Mouse (Mus musculus): ENCODE data around the gene Lhpp.

The Lhpp gene

DNA sequence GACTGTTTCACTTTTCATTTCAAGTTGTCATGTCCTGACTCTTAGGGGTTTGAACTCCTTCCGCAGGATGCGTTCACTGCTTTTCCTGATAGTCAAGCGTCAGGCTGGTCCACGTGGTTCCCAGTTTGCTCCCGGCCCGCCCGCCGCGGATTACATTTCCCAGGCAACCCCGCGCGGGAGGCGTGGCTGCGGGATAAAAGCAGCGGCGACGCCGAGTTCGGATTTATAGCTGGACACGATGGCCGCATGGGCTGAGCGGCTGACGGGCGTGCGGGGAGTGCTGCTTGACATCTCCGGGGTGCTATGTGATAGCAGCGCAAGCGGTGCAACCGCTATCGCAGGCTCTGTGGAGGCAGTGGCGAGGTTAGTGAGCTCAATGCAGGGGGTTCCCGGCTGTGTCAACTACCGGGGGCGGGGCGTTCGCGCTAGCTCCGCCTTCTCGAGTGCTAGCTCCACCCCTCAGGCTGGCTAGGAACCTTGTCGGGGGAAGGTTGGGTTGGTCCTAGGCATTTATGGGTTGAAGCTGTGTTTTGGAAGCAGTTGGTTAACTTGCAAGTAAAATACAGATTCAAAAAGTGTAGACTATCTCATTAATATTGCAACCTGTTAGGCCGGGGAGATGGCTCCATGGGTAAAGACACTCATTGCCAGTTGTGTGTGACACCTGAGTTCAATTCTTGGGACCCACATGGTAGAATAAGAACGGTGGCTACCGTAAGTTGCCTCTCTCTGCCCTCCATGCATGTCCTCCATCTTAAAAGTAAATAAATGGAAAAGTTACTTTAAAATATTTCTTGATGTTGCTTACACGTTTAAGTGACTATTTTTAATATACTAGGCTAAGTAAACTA lies at the start of gene Lhpp:
Gene Lhpp (plus strand): TSS at position 171 of the 851 bp plus-strand sequence.
- DNase-seq (ENCODE audit: low read depth, low spot score), result peak; percentile 94

- DNase-seq (ENCODE audit: low read depth, low spot score), result no peak
Measured at GRCm38 (mm10) chr7:132565831-132566230, 44.6 kb upstream of the Lhpp start.

GRCm38 (mm10) chr7:132568817-132569216 lies 41.6 kb upstream of the Lhpp start:
- no peak for DNase-seq (ENCODE audit: low read depth, low spot score)

GRCm38 (mm10) chr7:132570071-132570470 lies 40.4 kb upstream of the Lhpp start:
- DNase-seq (ENCODE audit: low read depth, low spot score), result no peak

GRCm38 (mm10) chr7:132571481-132571880 lies 39.0 kb upstream of the Lhpp start:
- no peak for DNase-seq (ENCODE audit: low read depth, low spot score)

DNA sequence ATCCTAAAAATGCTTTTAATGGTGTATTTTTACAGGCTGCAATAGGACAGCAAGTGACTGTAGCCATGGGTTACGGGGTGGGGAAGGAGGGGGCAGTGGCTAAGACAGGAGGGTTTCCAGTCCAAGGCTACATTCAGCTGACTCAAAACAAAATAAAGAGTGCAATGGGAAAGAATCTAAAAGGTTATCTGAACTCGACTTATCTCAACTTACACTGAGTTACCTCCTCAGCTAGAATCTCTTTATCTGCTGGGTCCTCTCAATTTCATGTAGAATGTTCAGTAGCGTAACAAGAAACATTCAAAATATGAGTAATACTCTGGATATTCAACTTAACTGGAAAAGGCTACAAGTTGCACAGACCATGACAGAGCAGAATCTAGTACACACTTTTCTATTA lies 37.7 kb upstream of the Lhpp start:
- no peak for DNase-seq (ENCODE audit: low read depth, low spot score)

DNA sequence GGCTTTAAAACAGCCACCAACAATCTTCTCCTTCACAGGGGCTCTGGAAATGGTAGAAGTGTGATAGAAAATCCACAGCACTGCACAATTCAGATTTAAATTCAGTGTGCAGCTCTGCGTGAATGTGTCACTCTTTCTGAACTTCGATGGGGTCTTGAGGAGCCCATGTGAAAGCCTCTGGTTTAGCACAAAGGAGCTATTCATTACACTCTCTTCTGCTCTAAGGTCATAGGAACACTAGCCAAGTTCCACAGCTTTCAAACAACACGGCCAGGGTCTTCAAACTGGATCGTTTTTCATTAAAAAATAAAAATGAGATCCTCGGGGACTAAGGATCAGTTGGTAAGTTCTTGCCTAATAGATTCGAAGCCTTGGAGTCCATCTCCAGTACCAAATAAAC lies 37.2 kb upstream of the Lhpp start:
- DNase-seq (ENCODE audit: low read depth, low spot score), result no peak

DNA sequence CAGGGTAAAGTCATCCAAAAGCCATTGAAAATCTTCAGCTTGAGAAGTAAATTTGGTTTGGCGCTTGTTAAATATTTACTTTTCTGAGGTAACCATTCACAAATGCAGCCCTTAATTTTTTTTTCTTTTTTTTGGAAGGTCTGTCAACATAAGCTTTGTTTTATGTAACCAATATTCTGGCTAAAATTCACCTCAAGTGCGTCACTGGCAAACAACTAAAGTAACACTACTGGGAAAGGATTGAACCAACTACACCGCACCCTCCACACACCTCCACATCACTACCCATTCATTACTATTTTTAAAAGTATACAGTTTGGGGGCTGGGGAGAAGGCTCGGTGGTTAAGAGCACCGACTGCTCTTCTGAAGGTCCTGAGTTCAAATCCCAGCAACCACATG lies 35.8 kb upstream of the Lhpp start:
- DNase-seq (ENCODE audit: low read depth, low spot score), result no peak

GRCm38 (mm10) chr7:132575623-132576022 lies 34.8 kb upstream of the Lhpp start:
- peak; percentile 95 for DNase-seq (ENCODE audit: low read depth, low spot score)

DNA sequence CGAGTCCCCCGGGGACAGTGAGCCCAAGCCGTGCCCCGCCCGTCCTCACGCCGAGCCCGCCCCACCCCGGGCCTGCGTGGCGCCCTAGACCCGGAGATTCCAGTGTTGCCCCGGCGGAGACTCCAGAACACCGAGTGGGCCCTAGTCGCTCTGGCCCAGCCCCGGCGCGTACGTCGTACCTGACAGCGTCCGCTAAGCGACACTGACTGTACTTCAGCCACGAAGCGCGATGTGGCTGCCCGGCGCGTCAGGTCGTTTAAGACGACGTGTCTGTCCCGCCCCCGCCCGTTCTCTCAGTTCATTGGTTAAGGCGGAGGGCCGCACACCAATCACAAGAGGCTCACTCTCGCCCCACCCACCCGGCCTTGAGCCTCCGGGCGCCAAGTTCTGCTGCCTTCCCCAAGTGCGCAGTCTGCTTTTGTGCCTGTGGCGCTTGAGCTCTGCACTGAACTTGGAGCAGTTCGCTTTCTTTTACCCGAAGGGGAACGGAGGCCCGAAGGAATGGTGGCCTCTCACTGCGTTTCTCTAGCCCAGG lies 34.3 kb upstream of the Lhpp start, which contains the start of gene Oat:
Gene Oat (minus strand): TSS at position 283 of the 535 bp plus-strand sequence.
- peak; percentile 99 for DNase-seq (ENCODE audit: low read depth, low spot score)

DNA sequence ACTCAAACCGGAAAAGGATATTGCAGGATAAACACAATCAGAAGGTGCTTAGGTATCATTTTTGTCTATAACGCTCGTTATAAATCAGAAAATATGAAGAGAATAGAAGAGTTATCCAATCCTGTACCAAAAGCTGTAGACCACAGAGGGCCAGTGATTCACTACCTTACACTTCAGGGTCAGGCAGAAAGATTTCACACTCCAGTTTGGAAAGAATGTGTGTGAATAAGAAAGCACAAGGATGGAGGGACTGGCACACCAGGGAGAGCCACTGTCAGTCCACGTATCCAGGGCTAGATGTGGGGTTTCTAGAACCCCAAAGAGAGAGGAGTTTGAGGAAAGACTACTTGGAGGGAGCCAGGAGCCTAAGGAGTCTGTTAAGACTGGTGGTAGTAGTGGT lies 33.5 kb upstream of the Lhpp start:
- DNase-seq (ENCODE audit: low read depth, low spot score), result no peak

DNA sequence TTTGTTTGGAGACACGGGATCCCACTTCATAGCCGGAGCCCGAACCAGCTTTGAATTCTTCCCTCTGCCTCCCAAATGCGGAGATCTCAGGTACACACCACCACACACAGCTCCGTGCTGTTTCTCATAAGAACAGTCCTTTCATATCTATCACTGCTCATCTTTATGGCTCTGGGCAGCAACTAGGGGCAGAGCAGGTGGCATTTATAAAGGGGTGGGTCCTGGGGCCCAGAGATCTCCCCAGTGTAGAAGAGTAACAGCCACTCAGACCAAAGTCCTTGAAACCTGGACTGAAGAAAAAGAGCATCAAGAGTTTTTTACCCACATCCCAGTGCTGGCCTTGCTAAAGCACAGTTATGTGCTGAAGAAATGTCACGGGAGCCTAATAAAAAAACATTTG lies 29.9 kb upstream of the Lhpp start:
- no peak for DNase-seq (ENCODE audit: low read depth, low spot score)

GRCm38 (mm10) chr7:132581441-132581840 lies 29.0 kb upstream of the Lhpp start:
- DNase-seq (ENCODE audit: low read depth, low spot score), result no peak

- no peak for DNase-seq (ENCODE audit: low read depth, low spot score)
Measured at GRCm38 (mm10) chr7:132585695-132586491, 24.5 kb upstream of the Lhpp start.

GRCm38 (mm10) chr7:132587167-132587566 lies 23.3 kb upstream of the Lhpp start:
- no peak for DNase-seq (ENCODE audit: low read depth, low spot score)

DNA sequence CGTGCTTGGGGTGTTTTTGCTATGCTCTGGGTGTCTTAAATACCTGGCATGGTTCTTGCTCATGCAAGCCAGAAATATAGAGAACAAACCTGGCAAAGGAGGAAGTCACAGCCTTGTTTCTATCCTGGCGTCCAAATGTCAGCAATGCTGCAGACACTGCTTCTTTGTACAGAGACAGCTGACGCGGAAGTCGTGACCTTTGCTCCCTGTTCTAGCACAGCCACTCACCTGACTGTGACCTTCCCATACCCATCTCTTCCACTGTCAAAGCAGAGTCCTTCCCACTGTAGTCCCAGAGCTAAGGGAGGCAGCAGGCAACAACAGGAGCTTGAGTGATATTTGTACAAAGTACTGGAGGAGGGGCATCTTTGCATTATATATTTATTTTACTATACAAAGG lies 20.8 kb upstream of the Lhpp start:
- no peak for DNase-seq (ENCODE audit: low read depth, low spot score)

DNA sequence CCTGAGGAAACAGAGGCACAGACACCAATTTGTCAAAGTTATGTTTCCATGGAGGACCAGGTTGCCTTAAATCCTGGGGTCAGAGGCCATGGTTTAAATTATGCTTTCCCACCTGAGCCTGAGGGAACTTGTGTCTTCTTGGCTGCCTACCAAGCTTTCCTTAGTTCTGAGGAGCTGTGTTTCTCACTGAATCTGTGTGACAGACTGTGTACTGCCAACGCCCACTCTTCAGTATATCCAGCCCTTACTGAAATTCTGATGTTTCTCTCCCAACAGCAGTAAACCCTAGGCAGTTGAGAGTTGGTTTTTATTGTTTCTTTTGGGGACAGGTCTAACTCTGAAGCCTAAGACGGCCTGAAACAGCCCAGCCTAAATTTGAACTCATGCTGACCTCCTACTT lies 16.7 kb upstream of the Lhpp start:
- no peak for DNase-seq (ENCODE audit: low read depth, low spot score)

GRCm38 (mm10) chr7:132594325-132594724 lies 16.1 kb upstream of the Lhpp start:
- no peak for DNase-seq (ENCODE audit: low read depth, low spot score)

DNA sequence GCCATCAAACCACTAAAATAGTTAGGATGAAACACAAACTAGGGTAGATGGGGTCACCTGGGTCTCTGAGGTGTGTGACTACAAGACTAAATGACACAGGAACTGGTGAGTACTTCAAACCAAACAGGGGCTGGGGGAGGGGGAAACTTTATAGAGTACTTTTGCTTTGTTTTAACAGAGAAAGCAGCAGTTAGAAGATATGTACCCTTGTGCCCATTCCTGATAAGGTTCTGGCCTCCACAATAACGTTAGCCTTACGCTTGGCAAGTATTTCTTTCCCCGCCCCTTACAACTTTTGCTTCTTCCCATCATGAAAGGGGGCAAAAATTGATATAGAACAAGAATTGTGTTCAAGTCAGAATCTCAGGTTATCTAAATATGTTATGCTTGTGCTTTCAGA lies 14.7 kb upstream of the Lhpp start:
- DNase-seq (ENCODE audit: low read depth, low spot score), result no peak

- DNase-seq (ENCODE audit: low read depth, low spot score), result no peak
Measured at GRCm38 (mm10) chr7:132596557-132597250, 13.7 kb upstream of the Lhpp start.

DNA sequence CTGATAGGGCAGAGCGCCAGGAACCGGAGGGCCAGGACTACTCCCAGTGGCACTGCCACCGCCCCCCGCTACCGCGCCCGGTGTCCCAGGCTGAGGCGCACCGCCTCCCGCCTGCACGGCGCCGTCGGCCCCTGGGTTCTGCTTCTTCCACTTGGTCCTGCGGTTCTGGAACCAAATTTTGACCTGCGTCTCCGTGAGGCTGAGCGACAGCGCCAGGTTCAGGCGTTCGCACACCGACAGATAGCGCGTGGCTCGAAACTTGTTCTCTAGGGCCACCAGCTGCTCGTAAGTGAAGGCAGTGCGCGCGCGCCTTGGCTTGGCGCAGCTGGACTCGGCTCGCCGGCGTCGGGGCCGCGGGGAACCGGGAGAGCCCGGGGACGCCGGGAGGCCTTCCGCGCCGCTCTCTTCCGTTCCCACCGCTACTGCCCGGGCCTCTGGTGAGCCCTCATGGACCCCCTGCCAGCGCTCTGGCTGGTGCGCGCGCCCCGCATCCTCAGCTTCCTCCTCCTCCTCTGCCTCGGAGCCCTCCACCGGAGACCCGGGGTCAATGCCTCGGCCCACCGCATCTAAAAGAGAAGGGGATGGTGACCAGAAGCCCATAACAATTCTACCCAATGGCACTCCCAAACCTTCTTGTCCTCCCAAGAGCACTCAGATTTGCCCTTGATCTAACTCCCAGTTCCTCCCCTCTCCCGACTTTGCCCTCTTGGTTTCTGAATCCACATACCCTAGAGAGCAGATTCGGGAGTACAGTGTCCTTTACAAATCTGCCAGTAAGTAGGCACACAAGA lies 13.0 kb upstream of the Lhpp start:
- DNase-seq (ENCODE audit: low read depth, low spot score), result peak; percentile 66
